Comparison of ENCODE assay signal across 21 mouse cellular contexts in genomic region chr16:29374636-29375035, GRCm38 (mm10). TPM values are rescaled to one million over a fixed set of nuclear protein-coding genes. Genes with fewer than 3 reads are reported as not detected.
DNase-seq lines count a peak whose midpoint lies in the region; ATAC-seq lines count a peak whose summit lies in the region.
"Had no signal": no experiment of that assay in that cellular context is flagged by ENCODE, and none has a peak within 500 bp of the region (broad histone marks: within the 10 kb centered on the region; RNA-seq: fewer than 3 reads in every experiment).

No protein-coding gene starts in this region.

- ATAC-seq in kidney, embryonic 15.5 days (replicated peaks; ENCODE audit: low FRiP score): no peak
- no peak for ATAC-seq in kidney, embryonic 16.5 days (ENCODE audit: low FRiP score, low TSS enrichment)
- ATAC-seq: forebrain, embryonic 16.5 days had no signal

- H3K4me3 ChIP-seq in kidney, embryonic 15.5 days (replicated peaks): no peak overlapping the region
- H3K4me3 ChIP-seq in kidney, embryonic 16.5 days (ENCODE audit: low read length): no peak overlapping the region
- H3K4me3 ChIP-seq: embryonic facial prominence, embryonic 13.5 days; forebrain, embryonic 12.5 days; heart, embryonic 13.5 days; hindbrain, embryonic 15.5 days had no signal

- no peaks in the 10 kb centered on the region for H3K36me3 ChIP-seq in kidney, embryonic 15.5 days
- no peaks in the 10 kb centered on the region for H3K36me3 ChIP-seq in kidney, embryonic 16.5 days (ENCODE audit: insufficient read depth, low read length)
- H3K36me3 ChIP-seq: embryonic facial prominence, embryonic 13.5 days; forebrain, embryonic 12.5 days; heart, embryonic 13.5 days; hindbrain, embryonic 15.5 days had no signal

- peak; percentile 11 to 59 for DNase-seq in frontal cortex, adult 2 months (ENCODE audit: extremely low spot score in 1 of 2, low spot score in 1 of 2)
- DNase-seq in frontal cortex, postnatal 14 days (ENCODE audit: low spot score in 2 of 2): no peak
- DNase-seq in right cerebral cortex, adult 18-20 months: peak; percentile 40
- no peak for DNase-seq in right cerebral cortex, postnatal 4 days
- peak; percentile 12 for DNase-seq in right cerebral cortex, postnatal 14 days
- DNase-seq: adrenal gland, postnatal 10 days; cerebellum, adult 11-12 months; cerebellum, adult 9-10 months; cerebellum, postnatal 25 days; gastrocnemius, postnatal 36 days; heart, adult 11 months; heart, postnatal 36 days had no signal

- 78% methylated on average over 8 of the region's 8 CpGs for WGBS in kidney, embryonic 15.5 days
- 75% methylated on average over 8 of the region's 8 CpGs for WGBS in kidney, embryonic 16.5 days

- no peak overlapping the region for H3K9ac ChIP-seq in kidney, embryonic 15.5 days
- H3K9ac ChIP-seq in kidney, embryonic 16.5 days (replicated peaks; ENCODE audit: low read length): no peak overlapping the region
- H3K9ac ChIP-seq: embryonic facial prominence, embryonic 13.5 days; forebrain, embryonic 12.5 days; heart, embryonic 13.5 days; hindbrain, embryonic 15.5 days had no signal

- no peak overlapping the region for H3K4me2 ChIP-seq in kidney, embryonic 15.5 days
- H3K4me2 ChIP-seq in kidney, embryonic 16.5 days (replicated peaks; ENCODE audit: low read depth, low read length): no peak overlapping the region
- H3K4me2 ChIP-seq: embryonic facial prominence, embryonic 13.5 days; forebrain, embryonic 12.5 days; heart, embryonic 13.5 days; hindbrain, embryonic 15.5 days had no signal

- no peaks in the 10 kb centered on the region for H3K27me3 ChIP-seq in kidney, embryonic 15.5 days
- no peaks in the 10 kb centered on the region for H3K27me3 ChIP-seq in kidney, embryonic 16.5 days (ENCODE audit: insufficient read depth, low read length)
- H3K27me3 ChIP-seq: embryonic facial prominence, embryonic 13.5 days; forebrain, embryonic 12.5 days; heart, embryonic 13.5 days; hindbrain, embryonic 15.5 days had no signal

- no peaks in the 10 kb centered on the region for H3K4me1 ChIP-seq in kidney, embryonic 15.5 days
- H3K4me1 ChIP-seq in kidney, embryonic 16.5 days (ENCODE audit: insufficient read depth, low read length): no peaks in the 10 kb centered on the region
- H3K4me1 ChIP-seq: embryonic facial prominence, embryonic 13.5 days; forebrain, embryonic 12.5 days; heart, embryonic 13.5 days; hindbrain, embryonic 15.5 days had no signal

- H3K9me3 ChIP-seq in kidney, embryonic 15.5 days (replicated peaks): no peaks in the 10 kb centered on the region
- H3K9me3 ChIP-seq in kidney, embryonic 16.5 days (ENCODE audit: low read length): no peaks in the 10 kb centered on the region
- H3K9me3 ChIP-seq: embryonic facial prominence, embryonic 13.5 days; forebrain, embryonic 12.5 days; heart, embryonic 13.5 days; hindbrain, embryonic 15.5 days had no signal

- no peak overlapping the region for H3K27ac ChIP-seq in kidney, embryonic 15.5 days
- H3K27ac ChIP-seq in kidney, embryonic 16.5 days (ENCODE audit: low read length): no peak overlapping the region
- H3K27ac ChIP-seq: embryonic facial prominence, embryonic 13.5 days; forebrain, embryonic 12.5 days; heart, embryonic 13.5 days; hindbrain, embryonic 15.5 days had no signal

RNA-seq across cellular contexts. Expression of gene Atp13a5, which starts 3.9 kb away (rescaled TPM):
- polyA plus RNA-seq in frontal cortex, adult 2 months (2012; rRNA removed): 7.4 and 10.3 TPM in 2 replicates
- polyA plus RNA-seq in kidney, embryonic 15.5 days (2015; fragmentation: Nextera tagmentation; extraction: Ambion mirVana): not detected in 2 replicates
- 0.04 TPM in 1 of 2 replicates, not detected in the other for polyA plus RNA-seq in kidney, embryonic 16.5 days (2015; fragmentation: Nextera tagmentation; extraction: Ambion mirVana)
- polyA plus RNA-seq: C2C12; forebrain, embryonic 12.5 days; heart, embryonic 13.5 days; heart, postnatal 0 days had no signal

Comparison
In these comparisons a context has a peak if more than half of its experiments do, and no peak if none do; other contexts are left out.
1. DNase-seq: peak in frontal cortex, adult 2 months (2 of 2), right cerebral cortex, adult 18-20 months (single experiment) and right cerebral cortex, postnatal 14 days (single experiment); none in frontal cortex, postnatal 14 days (0 of 2) and right cerebral cortex, postnatal 4 days (single experiment).